Mouse (Mus musculus): Measurements from ENCODE around the gene Ptpn21.

DNA sequence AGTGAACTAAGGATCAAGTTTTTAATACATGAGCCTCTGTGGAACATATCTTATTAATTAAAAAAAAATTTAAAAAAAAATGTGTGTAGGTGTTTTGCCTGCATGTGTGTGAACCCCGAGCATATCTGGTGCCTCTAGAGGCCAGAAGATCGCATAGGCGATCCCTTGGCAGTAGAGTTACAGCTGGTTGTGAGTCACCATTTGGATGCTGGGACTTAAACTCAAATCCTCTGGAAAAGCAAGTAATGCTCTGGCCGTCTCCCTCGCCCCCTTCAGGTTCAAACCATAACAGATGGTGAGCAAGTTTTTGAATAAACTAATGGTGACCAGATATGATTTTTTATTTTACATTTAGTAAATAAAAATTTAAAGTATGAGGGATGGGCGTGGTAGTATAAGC, 20.4 kb upstream of the Ptpn21 start:
- TF ChIP-seq EP300 (IDR thresholded peaks at IDR 0.05; ENCODE audit: insufficient read depth, low read depth, low read length) = no peak
- peak; percentile 32; the same call in 1 of the 2 replicates for TF ChIP-seq CTCF (IDR thresholded peaks at IDR 0.05)
- no peak for TF ChIP-seq POLR2A (IDR thresholded peaks at IDR 0.05; ENCODE audit: insufficient read depth, low read depth, low read length)
